Mouse (Mus musculus): Measurements from ENCODE around the gene Gm5426. TPM values are rescaled to one million over a fixed set of nuclear protein-coding genes. Genes with fewer than 3 reads are reported as not detected.

The Gm5426 gene
- polyA plus RNA-seq, 1 experiment = not detected

DNA sequence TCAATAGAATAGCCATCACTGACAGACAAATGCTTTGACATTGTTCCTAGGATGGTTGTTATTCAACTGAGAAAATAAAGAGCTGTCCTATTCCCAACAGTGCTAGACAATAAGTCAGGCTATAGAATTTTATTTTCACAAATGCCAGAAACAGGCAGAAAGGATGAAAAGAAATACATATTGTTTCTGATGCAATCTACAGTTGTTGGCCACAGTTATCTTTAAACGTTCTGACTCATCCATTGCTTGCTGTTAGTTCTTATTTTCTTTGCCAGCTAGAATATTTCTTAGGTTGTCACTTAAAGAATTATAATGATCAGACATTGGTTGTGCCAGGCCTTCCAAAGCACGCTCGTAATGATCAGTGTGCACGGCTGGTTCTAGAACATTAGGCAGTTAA lies 35.4 kb upstream of the Gm5426 start:
- H3K79me3 ChIP-seq (ENCODE audit: low read depth) = no peaks in the 10 kb centered on the region
- H3K27me3 ChIP-seq (ENCODE audit: control insufficient read depth, insufficient read depth, insufficient read length) = no peaks in the 10 kb centered on the region
- H3K4me3 ChIP-seq (ENCODE audit: insufficient read depth, poor library complexity, severe bottlenecking) = no peak overlapping the region
- no peak for TF ChIP-seq MAX (IDR thresholded peaks at IDR 0.05)
- TF ChIP-seq MYOD1 (IDR thresholded peaks at IDR 0.05; ENCODE audit: control insufficient read depth, insufficient read length, low read depth) = no peak
- TF ChIP-seq CEBPB (IDR thresholded peaks at IDR 0.05; ENCODE audit: low read depth) = peak; percentile 62
- TF ChIP-seq CTCF (IDR thresholded peaks at IDR 0.05; ENCODE audit: control insufficient read depth, insufficient read depth, insufficient read length) = no peak
- no peak for TF ChIP-seq USF1 (IDR thresholded peaks at IDR 0.05; ENCODE audit: low read depth)
- H3K79me2 ChIP-seq (ENCODE audit: control insufficient read depth, insufficient read depth) = no peaks in the 10 kb centered on the region
- no peaks in the 10 kb centered on the region for H3K36me3 ChIP-seq (ENCODE audit: control insufficient read depth, insufficient read depth)
- H3ac ChIP-seq (ENCODE audit: control insufficient read depth, insufficient read length, low read depth) = no peak overlapping the region

DNA sequence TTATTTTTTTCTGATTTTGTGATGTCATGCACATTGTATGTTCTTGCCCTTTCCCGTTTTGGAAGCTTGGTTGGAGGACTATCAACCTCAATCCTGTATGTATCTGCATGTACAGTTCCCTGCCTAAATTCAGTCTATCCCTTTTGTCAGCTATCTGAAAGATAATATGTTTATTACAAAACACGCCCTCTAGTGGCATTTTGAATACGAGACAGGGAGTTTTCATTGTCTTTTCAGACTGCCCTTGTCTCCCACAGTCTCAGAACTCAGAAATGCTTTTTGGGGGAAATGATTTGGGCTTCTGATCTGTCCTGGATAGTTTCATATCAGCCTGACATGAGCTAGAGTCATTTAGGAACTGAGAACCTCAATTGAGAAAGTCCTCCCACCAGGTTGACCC lies 32.2 kb upstream of the Gm5426 start:
- TF ChIP-seq CTCF (IDR thresholded peaks at IDR 0.05; ENCODE audit: control insufficient read depth, insufficient read depth, insufficient read length) = no peak
- TF ChIP-seq USF1 (IDR thresholded peaks at IDR 0.05; ENCODE audit: low read depth) = no peak
- TF ChIP-seq MAX (IDR thresholded peaks at IDR 0.05) = no peak
- no peak for TF ChIP-seq MYOD1 (IDR thresholded peaks at IDR 0.05; ENCODE audit: control insufficient read depth, insufficient read length, low read depth)
- Histone ChIP-seq H3K27me3 (ENCODE audit: control insufficient read depth, insufficient read depth, insufficient read length) (no peaks in the 10 kb centered on the region), H3K36me3 (ENCODE audit: control insufficient read depth, insufficient read depth) (no peaks in the 10 kb centered on the region), H3K4me3 (ENCODE audit: insufficient read depth, poor library complexity, severe bottlenecking) (no peak overlapping the region), H3K79me2 (ENCODE audit: control insufficient read depth, insufficient read depth) (no peaks in the 10 kb centered on the region), H3ac (ENCODE audit: control insufficient read depth, insufficient read length, low read depth) (no peak overlapping the region), H3K79me3 (ENCODE audit: low read depth) (no peaks in the 10 kb centered on the region)

DNA sequence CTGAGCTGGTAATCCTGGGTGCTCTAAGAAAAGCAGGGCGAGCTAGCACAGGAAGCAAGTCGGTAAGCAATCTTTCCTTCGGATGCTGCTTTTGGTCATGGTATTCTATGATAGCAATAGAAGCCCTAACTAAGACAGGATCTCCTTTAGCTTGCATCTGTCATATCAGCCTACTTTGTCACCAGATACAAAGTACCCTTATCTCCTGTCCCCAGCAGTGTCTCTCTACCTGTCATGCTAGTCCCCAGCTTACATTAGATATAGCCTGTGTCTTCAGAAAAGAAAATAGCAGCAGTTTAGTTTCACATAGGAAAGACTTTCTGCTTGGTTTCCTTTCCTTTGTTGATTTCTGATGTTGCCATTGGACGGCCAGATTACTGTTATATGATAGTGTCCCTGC lies 31.8 kb upstream of the Gm5426 start:
- no peak overlapping the region for H3K4me3 ChIP-seq (ENCODE audit: insufficient read depth, poor library complexity, severe bottlenecking)
- H3K79me3 ChIP-seq (ENCODE audit: low read depth) = no peaks in the 10 kb centered on the region
- TF ChIP-seq FOSL1 (IDR thresholded peaks at IDR 0.05; ENCODE audit: insufficient read depth, low read length, poor library complexity, severe bottlenecking) = no peak
- TF ChIP-seq MAX (IDR thresholded peaks at IDR 0.05) = no peak
- no peak for TF ChIP-seq MYOG (IDR thresholded peaks at IDR 0.05; ENCODE audit: control insufficient read depth, extremely low read depth, insufficient read length)
- TF ChIP-seq USF1 (IDR thresholded peaks at IDR 0.05; ENCODE audit: low read depth) = no peak
- no peak for TF ChIP-seq MYOD1 (IDR thresholded peaks at IDR 0.05; ENCODE audit: control insufficient read depth, insufficient read length, low read depth)
- TF ChIP-seq CEBPB (IDR thresholded peaks at IDR 0.05; ENCODE audit: low read depth) = no peak
- no peak for TF ChIP-seq CTCF (IDR thresholded peaks at IDR 0.05; ENCODE audit: control insufficient read depth, insufficient read depth, insufficient read length)
- no peaks in the 10 kb centered on the region for H3K36me3 ChIP-seq (ENCODE audit: control insufficient read depth, insufficient read depth)
- no peaks in the 10 kb centered on the region for H3K27me3 ChIP-seq (ENCODE audit: control insufficient read depth, insufficient read depth, insufficient read length)
- no peaks in the 10 kb centered on the region for H3K79me2 ChIP-seq (ENCODE audit: control insufficient read depth, insufficient read depth)
- no peak overlapping the region for H3ac ChIP-seq (ENCODE audit: control insufficient read depth, insufficient read length, low read depth)

DNA sequence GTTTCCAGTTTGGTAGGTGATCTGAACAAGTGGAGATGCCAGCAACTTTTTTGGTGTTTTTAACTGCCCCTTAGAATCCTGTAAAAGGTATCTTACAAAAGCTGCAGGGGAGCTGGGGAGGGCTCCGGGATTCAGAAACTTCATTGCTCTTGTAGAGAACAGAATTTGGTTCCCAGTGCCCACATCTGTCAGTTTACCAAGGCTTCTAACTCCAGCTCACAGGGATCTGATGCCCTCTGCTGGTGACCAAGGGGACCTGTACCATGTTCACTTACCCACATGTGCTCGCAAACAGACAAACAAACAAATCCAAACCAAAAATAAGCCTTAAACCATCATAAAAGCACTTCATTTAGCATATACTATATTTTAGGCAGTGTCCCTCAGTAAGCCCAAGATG lies 31.3 kb upstream of the Gm5426 start:
- H3K79me2 ChIP-seq (ENCODE audit: control insufficient read depth, insufficient read depth) = no peaks in the 10 kb centered on the region
- H3ac ChIP-seq (ENCODE audit: control insufficient read depth, insufficient read length, low read depth) = no peak overlapping the region
- H3K27me3 ChIP-seq (ENCODE audit: control insufficient read depth, insufficient read depth, insufficient read length) = no peaks in the 10 kb centered on the region
- no peaks in the 10 kb centered on the region for H3K79me3 ChIP-seq (ENCODE audit: low read depth)
- no peaks in the 10 kb centered on the region for H3K36me3 ChIP-seq (ENCODE audit: control insufficient read depth, insufficient read depth)
- TF ChIP-seq MYOG (IDR thresholded peaks at IDR 0.05; ENCODE audit: control insufficient read depth, extremely low read depth, insufficient read length) = no peak
- TF ChIP-seq CTCF (IDR thresholded peaks at IDR 0.05; ENCODE audit: control insufficient read depth, insufficient read depth, insufficient read length) = peak; percentile 15
- H3K4me3 ChIP-seq (ENCODE audit: insufficient read depth, poor library complexity, severe bottlenecking) = no peak overlapping the region

DNA sequence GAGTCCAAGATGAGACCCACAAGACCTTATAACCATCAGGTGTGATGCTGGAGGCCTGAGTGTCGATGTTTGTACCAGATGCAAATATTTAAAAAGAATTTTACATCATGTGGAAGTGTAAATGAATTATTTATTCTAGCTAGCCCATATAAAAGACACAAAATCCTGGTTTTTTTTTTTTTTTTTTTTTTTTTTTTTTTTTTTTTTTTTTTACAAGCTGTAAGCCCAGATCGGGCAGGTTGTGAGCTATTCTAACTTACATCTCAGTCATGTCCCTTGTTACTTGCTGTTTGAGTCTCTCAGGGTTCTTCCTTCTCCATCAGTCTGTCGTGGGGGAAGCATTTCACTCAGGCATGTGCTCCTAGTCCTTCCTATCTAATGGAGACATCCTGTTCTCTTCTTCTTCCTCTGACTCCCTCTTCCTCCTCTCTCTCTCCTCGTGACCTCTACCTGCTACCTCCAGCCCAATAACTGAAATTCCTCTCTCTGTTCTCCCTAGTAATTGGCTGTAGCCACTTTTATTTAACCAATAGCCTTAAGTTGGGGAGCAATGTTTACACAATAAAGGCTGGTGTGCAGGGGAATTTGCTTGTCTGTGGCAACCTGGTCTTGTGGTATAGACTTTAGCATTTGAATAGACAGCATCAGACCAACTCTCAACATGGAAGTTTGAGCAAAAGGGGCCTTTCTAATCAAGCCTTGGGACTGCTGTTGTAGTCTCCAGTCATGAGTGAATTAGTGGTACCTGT lies 29.3 kb upstream of the Gm5426 start:
- Histone ChIP-seq H3K27me3 (ENCODE audit: control insufficient read depth, insufficient read depth, insufficient read length) (no peaks in the 10 kb centered on the region), H3ac (ENCODE audit: control insufficient read depth, insufficient read length, low read depth) (no peak overlapping the region)

DNA sequence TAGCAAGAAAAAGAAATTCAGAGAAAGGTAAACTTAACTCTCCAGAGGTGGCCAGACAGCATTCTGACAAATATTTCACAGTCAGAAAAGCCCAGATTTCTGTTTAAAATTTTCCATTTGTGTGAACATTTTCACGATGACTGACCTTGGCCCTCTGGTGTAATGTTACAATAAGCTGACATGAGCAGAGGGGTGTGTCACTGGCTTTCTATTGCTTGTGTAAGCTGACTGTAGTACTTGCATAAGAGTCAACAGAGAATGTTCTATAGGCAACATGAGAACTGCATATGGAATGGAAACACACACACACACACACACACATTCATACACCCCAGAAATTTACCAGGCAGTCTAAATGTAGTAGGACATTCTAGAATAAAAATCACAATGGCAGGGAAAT lies 28.6 kb upstream of the Gm5426 start:
- no peaks in the 10 kb centered on the region for H3K79me2 ChIP-seq (ENCODE audit: control insufficient read depth, insufficient read depth)
- H3K4me3 ChIP-seq (ENCODE audit: insufficient read depth, poor library complexity, severe bottlenecking) = no peak overlapping the region
- no peak overlapping the region for H3ac ChIP-seq (ENCODE audit: control insufficient read depth, insufficient read length, low read depth)
- no peak for TF ChIP-seq MAX (IDR thresholded peaks at IDR 0.05)
- no peak for TF ChIP-seq MYOG (IDR thresholded peaks at IDR 0.05; ENCODE audit: control insufficient read depth, extremely low read depth, insufficient read length)
- no peak for TF ChIP-seq USF1 (IDR thresholded peaks at IDR 0.05; ENCODE audit: low read depth)
- no peak for TF ChIP-seq MYOD1 (IDR thresholded peaks at IDR 0.05; ENCODE audit: control insufficient read depth, insufficient read length, low read depth)
- no peaks in the 10 kb centered on the region for H3K36me3 ChIP-seq (ENCODE audit: control insufficient read depth, insufficient read depth)
- H3K79me3 ChIP-seq (ENCODE audit: low read depth) = no peaks in the 10 kb centered on the region
- H3K27me3 ChIP-seq (ENCODE audit: control insufficient read depth, insufficient read depth, insufficient read length) = no peaks in the 10 kb centered on the region

More for the DNA sequence above, 29.3 kb upstream of the Gm5426 start:
- Histone ChIP-seq H3K36me3 (ENCODE audit: control insufficient read depth, insufficient read depth) (no peaks in the 10 kb centered on the region), H3K4me3 (ENCODE audit: insufficient read depth, poor library complexity, severe bottlenecking) (no peak overlapping the region), H3K79me2 (ENCODE audit: control insufficient read depth, insufficient read depth) (no peaks in the 10 kb centered on the region), H3K79me3 (ENCODE audit: low read depth) (no peaks in the 10 kb centered on the region)
- TF ChIP-seq CTCF (IDR thresholded peaks at IDR 0.05; ENCODE audit: control insufficient read depth, insufficient read depth, insufficient read length) (no peak), CEBPB (IDR thresholded peaks at IDR 0.05; ENCODE audit: low read depth) (no peak), MYOD1 (IDR thresholded peaks at IDR 0.05; ENCODE audit: control insufficient read depth, insufficient read length, low read depth) (no peak)

Measured in C2C12 (cell line).